Mouse (Mus musculus) CH12.LX (cell line): ENCODE results near the gene Hecw1. TPM values are rescaled to one million over a fixed set of nuclear protein-coding genes. Genes with fewer than 3 reads are reported as not detected.

ENCODE experiments used
- DNase-seq: peaks from one replicate; pipeline ENCODE4 v3.0.0-alpha.2; 2013; ENCODE audit errors: extremely low read depth
- H3K27ac ChIP-seq: 2 replicates; pipeline ENCODE4 v1.5.1; 2012; ENCODE audit warnings: low read depth, mild to moderate bottlenecking, control low read depth, moderate library complexity; ENCODE audit not compliant: insufficient read depth
- H3K27me3 ChIP-seq: replicated peaks from 2 replicates; pipeline ENCODE3; 2012; ENCODE audit warnings: inconsistent platforms
- H3K36me3 ChIP-seq, 2 experiments: replicated peaks in 1 of 2; 2 replicates each; pipeline versions ENCODE3 to v1.6.1; 2012; ENCODE audit warnings: inconsistent platforms in 1 of 2, low read length in 1 of 2, mild to moderate bottlenecking in 1 of 2, mixed read lengths in 1 of 2, moderate library complexity in 1 of 2; ENCODE audit not compliant: control insufficient read depth in 1 of 2, insufficient read depth in 1 of 2
- H3K4me1 ChIP-seq, 2 experiments: 2 replicates each; pipeline ENCODE4 v1.6.1; 2012; ENCODE audit warnings: inconsistent platforms in 1 of 2, moderate library complexity in 1 of 2; ENCODE audit not compliant: insufficient read depth in 2 of 2, control insufficient read depth in 1 of 2
- H3K4me2 ChIP-seq: 2 replicates; pipeline ENCODE4 v1.6.1; 2012; ENCODE audit warnings: low read depth, mild to moderate bottlenecking, control low read depth; ENCODE audit not compliant: poor library complexity, insufficient read depth, severe bottlenecking
- H3K4me3 ChIP-seq, 3 experiments: fragments of 150-350 bp in 1 of 3; sonication (generic) in 1 of 3; replicated peaks in 1 of 3; 2 replicates each; pipeline versions ENCODE3 to v1.5.1; 2011 to 2012; ENCODE audit warnings: low read depth in 2 of 3, low read length in 2 of 3, mild to moderate bottlenecking in 2 of 3, moderate library complexity in 2 of 3, control low read depth in 1 of 3, improper control_type of control experiment in 1 of 3, inconsistent platforms in 1 of 3, mixed read lengths in 1 of 3; ENCODE audit not compliant: poor library complexity in 1 of 3
- H3K79me2 ChIP-seq: replicated peaks from 2 replicates; pipeline ENCODE4 v1.6.1; 2012; ENCODE audit warnings: mild to moderate bottlenecking, moderate library complexity; ENCODE audit not compliant: control insufficient read depth, poor library complexity, insufficient read depth, severe bottlenecking; ENCODE audit errors: extremely low read depth
- H3K9ac ChIP-seq: 2 replicates; pipeline ENCODE4 v1.6.1; 2012; ENCODE audit warnings: low read depth, mild to moderate bottlenecking, control low read depth, moderate library complexity; ENCODE audit not compliant: insufficient read depth
- H3K9me3 ChIP-seq: replicated peaks from 2 replicates; pipeline ENCODE3; 2012; ENCODE audit warnings: low read length, inconsistent platforms, mixed read lengths
- BHLHE40 ChIP-seq: IDR thresholded peaks from 2 replicates; pipeline ENCODE4 v1.6.1; 2011; ENCODE audit warnings: mild to moderate bottlenecking, low read depth, low read length, improper control_type of control experiment
- CHD1 ChIP-seq: IDR thresholded peaks from 2 replicates; pipeline ENCODE4 v1.6.1; 2012; ENCODE audit warnings: low read depth, low read length, improper control_type of control experiment, inconsistent platforms
- ELF1 ChIP-seq: IDR thresholded peaks from 2 replicates; pipeline ENCODE4 v1.6.1; 2014; ENCODE audit warnings: low read depth, mild to moderate bottlenecking, inconsistent platforms, low read length, improper control_type of control experiment
- EP300 ChIP-seq: IDR thresholded peaks from 2 replicates; pipeline ENCODE4 v1.6.1; 2011; ENCODE audit warnings: low read length, improper control_type of control experiment
- GABPA ChIP-seq: IDR thresholded peaks from 2 replicates; pipeline ENCODE4 v1.6.1; 2012; ENCODE audit warnings: low read depth, low read length, improper control_type of control experiment, inconsistent platforms; ENCODE audit not compliant: insufficient replicate concordance
- HCFC1 ChIP-seq: IDR thresholded peaks from 2 replicates; pipeline ENCODE4 v1.6.1; 2012; ENCODE audit warnings: low read depth, mild to moderate bottlenecking, inconsistent platforms, low read length, improper control_type of control experiment
- JUN ChIP-seq: IDR thresholded peaks from 2 replicates; pipeline ENCODE4 v1.6.1; 2011; ENCODE audit warnings: low read depth, mild to moderate bottlenecking, low read length, improper control_type of control experiment, moderate library complexity; ENCODE audit not compliant: insufficient read depth
- JUND ChIP-seq: conservative IDR thresholded peaks from 2 replicates; pipeline ENCODE4 v1.6.1; 2011; ENCODE audit warnings: low read depth, low read length, improper control_type of control experiment
- KAT2A ChIP-seq: IDR thresholded peaks from 2 replicates; pipeline ENCODE4 v1.6.1; 2012; ENCODE audit warnings: low read length, improper control_type of control experiment, inconsistent platforms; ENCODE audit not compliant: insufficient replicate concordance
- MAFK ChIP-seq: IDR thresholded peaks from 2 replicates; pipeline ENCODE4 v1.6.1; 2011; ENCODE audit warnings: low read length, improper control_type of control experiment; ENCODE audit not compliant: insufficient replicate concordance
- MAX ChIP-seq: IDR thresholded peaks from 2 replicates; pipeline ENCODE4 v1.6.1; 2011; ENCODE audit warnings: low read length, improper control_type of control experiment
- MEF2A ChIP-seq: IDR thresholded peaks from 2 replicates; pipeline ENCODE4 v1.6.1; 2014; ENCODE audit warnings: low read depth, mild to moderate bottlenecking, inconsistent platforms, low read length, improper control_type of control experiment, borderline replicate concordance
- MXI1 ChIP-seq: IDR thresholded peaks from 2 replicates; pipeline ENCODE4 v1.6.1; 2011; ENCODE audit warnings: mild to moderate bottlenecking, low read depth, low read length, improper control_type of control experiment
- NELFE ChIP-seq: IDR thresholded peaks from 2 replicates; pipeline ENCODE4 v1.6.1; 2011; ENCODE audit warnings: low read depth, low read length, improper control_type of control experiment
- RCOR1 ChIP-seq: conservative IDR thresholded peaks from 2 replicates; pipeline ENCODE4 v1.6.1; 2012; ENCODE audit warnings: low read depth, mild to moderate bottlenecking, inconsistent platforms, low read length, improper control_type of control experiment
- SMC3 ChIP-seq: IDR thresholded peaks from 2 replicates; pipeline ENCODE4 v1.6.1; 2011; ENCODE audit warnings: low read depth, low read length, improper control_type of control experiment
- TBP ChIP-seq: conservative IDR thresholded peaks from 2 replicates; pipeline ENCODE4 v1.6.1; 2011; ENCODE audit warnings: low read depth, low read length, improper control_type of control experiment
- TCF12 ChIP-seq: IDR thresholded peaks from 2 replicates; pipeline ENCODE4 v1.6.1; 2014; ENCODE audit warnings: low read depth, mild to moderate bottlenecking, inconsistent platforms, low read length, improper control_type of control experiment
- UBTF ChIP-seq: IDR thresholded peaks from 2 replicates; pipeline ENCODE4 v1.6.1; 2012; ENCODE audit warnings: low read depth, mild to moderate bottlenecking, inconsistent platforms, low read length, improper control_type of control experiment, moderate library complexity
- USF1 ChIP-seq: IDR thresholded peaks from 2 replicates; pipeline ENCODE4 v1.6.1; 2014; ENCODE audit warnings: low read depth, mild to moderate bottlenecking, inconsistent platforms, low read length, improper control_type of control experiment
- USF2 ChIP-seq: conservative IDR thresholded peaks from 2 replicates; pipeline ENCODE4 v1.6.1; 2011; ENCODE audit warnings: low read depth, low read length, improper control_type of control experiment
- ZKSCAN1 ChIP-seq: IDR thresholded peaks from 2 replicates; pipeline ENCODE4 v1.6.1; 2012; ENCODE audit warnings: low read depth, inconsistent platforms, low read length, improper control_type of control experiment, borderline replicate concordance
- ZMIZ1 ChIP-seq: IDR thresholded peaks from 2 replicates; pipeline ENCODE4 v1.6.1; 2012; ENCODE audit warnings: low read depth, mild to moderate bottlenecking, inconsistent platforms, low read length, improper control_type of control experiment
- ZNF384 ChIP-seq: IDR thresholded peaks from 2 replicates; pipeline ENCODE4 v1.6.1; 2012; ENCODE audit warnings: low read depth, low read length, improper control_type of control experiment, inconsistent platforms
- dilution Hi-C: fragments of 300-500 bp; cut with MboI; formaldehyde crosslinking; loops from 2 replicates; pipeline ENCODE4 v1.14.3; 2020; ENCODE audit warnings: low sequenced_read_pairs; ENCODE audit not compliant: extremely low pct_unique_long_range_greater_than_20kb, extremely low pct_ligation_motif_present
- in situ Hi-C: fragments of 300-500 bp; cut with MboI; formaldehyde crosslinking; loops from 3 replicates; pipeline ENCODE4 v1.14.3; 2019; ENCODE audit warnings: low sequenced_read_pairs, low pct_ligation_motif_present, low pct_unique_long_range_greater_than_20kb, mixed read lengths
- polyA plus RNA-seq: library from polyadenylated mRNA; unstranded; fragments of >175 nt; gene quantifications from 2 replicates; pipeline ENCODE4 v1.2.1, GENCODE M21; 2012; ENCODE audit warnings: low read depth; ENCODE audit not compliant: insufficient read length
- total RNA-seq, 2 experiments: library from RNA; depleted of rRNA; stranded (reverse); fragments of 300-350 nt in 1 of 2; fragments of >200 nt in 1 of 2; gene quantifications; 2 replicates each; pipeline ENCODE4 v1.2.3; 2012 to 2014

The Hecw1 gene
- total and polyA plus RNA-seq, 3 experiments, result not detected

DNA sequence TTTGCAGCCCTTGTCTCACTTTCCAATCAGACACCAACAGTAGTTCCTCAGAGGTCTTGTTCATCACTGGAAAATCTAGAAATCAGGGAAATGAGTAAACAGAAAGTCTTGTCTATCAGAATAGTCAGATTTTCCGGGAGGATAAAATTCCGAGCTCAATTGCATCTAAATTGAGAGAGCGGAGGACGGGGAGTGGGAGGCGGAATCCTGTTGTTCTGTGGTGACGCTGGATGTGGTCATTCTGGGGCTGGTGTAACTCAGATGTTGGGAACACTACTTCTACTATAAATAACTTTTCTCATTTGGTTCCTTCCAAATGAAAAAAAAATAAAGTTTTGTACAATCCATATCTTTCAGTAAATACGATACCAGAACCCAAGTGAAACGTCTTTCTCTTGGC is 24.2 kb downstream of the Hecw1 start:
- no peaks in the 10 kb centered on the region for H3K27me3 ChIP-seq
- H3K36me3 ChIP-seq, result no peaks in the 10 kb centered on the region
- H3K27ac ChIP-seq, result no peak overlapping the region
- H3K4me1 ChIP-seq, result no peaks in the 10 kb centered on the region
- H3K9ac ChIP-seq, result no peak overlapping the region
- no peaks in the 10 kb centered on the region for H3K79me2 ChIP-seq
- dilution Hi-C loops, result no loop called here
- DNase-seq, result no peak
- in situ Hi-C loops, result no loop called here
- TF ChIP-seq USF1, result no peak
- TF ChIP-seq RCOR1, result no peak
- no peak for TF ChIP-seq MXI1
- TF ChIP-seq KAT2A, result no peak
- TF ChIP-seq JUN, result no peak
- no peak for TF ChIP-seq JUND
- no peak for TF ChIP-seq GABPA
- TF ChIP-seq MAX, result no peak
- no peak for TF ChIP-seq NELFE
- no peak for TF ChIP-seq ZKSCAN1
- no peak for TF ChIP-seq UBTF
- no peak for TF ChIP-seq EP300
- TF ChIP-seq, all 38 proteins: peak for 0
- Histone ChIP-seq H3K9me3 (no peaks in the 10 kb centered on the region), H3K4me2 (no peak overlapping the region), H3K4me3 (no peak overlapping the region)

DNA sequence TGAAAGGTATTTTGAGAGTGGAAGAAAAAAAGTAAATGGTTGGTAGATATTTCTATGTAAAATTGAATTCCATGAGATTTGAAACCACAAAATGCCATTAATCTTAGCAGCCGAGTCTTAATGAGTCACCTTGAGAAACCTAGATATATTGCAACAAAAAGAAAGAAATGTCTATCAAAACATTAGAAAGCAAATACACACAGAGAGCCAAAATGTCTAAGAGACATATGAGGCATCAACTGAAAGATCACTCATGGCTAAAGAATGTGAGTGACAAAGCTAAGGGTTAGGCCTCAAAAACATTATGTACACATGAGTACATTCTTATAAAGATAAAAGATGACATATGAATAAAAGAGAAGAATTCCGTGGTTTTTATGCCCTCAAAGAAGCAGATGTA is 26.1 kb downstream of the Hecw1 start:
- H3K27me3 ChIP-seq, result no peaks in the 10 kb centered on the region
- no peak overlapping the region for H3K4me2 ChIP-seq
- no peak overlapping the region for H3K4me3 ChIP-seq
- no peak for DNase-seq
- no peak overlapping the region for H3K27ac ChIP-seq
- no peaks in the 10 kb centered on the region for H3K36me3 ChIP-seq
- no peak for TF ChIP-seq TBP
- TF ChIP-seq NELFE, result no peak
- no peak for TF ChIP-seq ZMIZ1
- no peak for TF ChIP-seq EP300
- TF ChIP-seq TCF12, result no peak
- TF ChIP-seq ZNF384, result no peak
- no peak for TF ChIP-seq HCFC1
- TF ChIP-seq MAFK, result no peak
- TF ChIP-seq MEF2A, result no peak
- no peak for TF ChIP-seq BHLHE40
- TF ChIP-seq CHD1, result no peak
- no peak for TF ChIP-seq ELF1
- TF ChIP-seq USF2, result no peak
- no peak for TF ChIP-seq SMC3
- TF ChIP-seq, all 38 proteins: peak for 0
- dilution Hi-C loops, result no loop called here
- H3K4me1 ChIP-seq, result no peaks in the 10 kb centered on the region
- H3K9ac ChIP-seq, result no peak overlapping the region
- in situ Hi-C loops, result no loop called here
- no peaks in the 10 kb centered on the region for H3K9me3 ChIP-seq
- no peaks in the 10 kb centered on the region for H3K79me2 ChIP-seq
